Mouse (Mus musculus): ENCODE results near the gene Tmprss12. TPM values are rescaled to one million over a fixed set of nuclear protein-coding genes. Genes with fewer than 3 reads are reported as not detected.
"Not testable (repeated sequence)": the region's sequence is repeated elsewhere in the genome, so short reads cannot be mapped to it uniquely, and the experiment has no call there.

Tmprss12 gene
- total RNA-seq, 2 experiments from 2014 or later = not detected

- DNase-seq (ENCODE audit: low spot score in 2 of 2) = peak; percentile 21 to 33
Measured at GRCm38 (mm10) chr15:100321134-100321533, 40.5 kb downstream of the Tmprss12 start.

GRCm38 (mm10) chr15:100324021-100324591 lies 43.5 kb downstream of the Tmprss12 start:
- no peak for DNase-seq (ENCODE audit: low spot score in 2 of 2)

GRCm38 (mm10) chr15:100325235-100325634 lies 44.6 kb downstream of the Tmprss12 start:
- DNase-seq (ENCODE audit: low spot score in 2 of 2) = no peak

GRCm38 (mm10) chr15:100328089-100328488 lies 47.5 kb downstream of the Tmprss12 start:
- not testable (repeated sequence) for DNase-seq (ENCODE audit: low spot score in 2 of 2)

- not testable (repeated sequence) for DNase-seq (ENCODE audit: low spot score in 2 of 2)
Measured at GRCm38 (mm10) chr15:100329336-100329735, 48.7 kb downstream of the Tmprss12 start.

GRCm38 (mm10) chr15:100330739-100331138 lies 50.1 kb downstream of the Tmprss12 start:
- no peak for DNase-seq (ENCODE audit: low spot score in 2 of 2)

GRCm38 (mm10) chr15:100332077-100332961 lies 51.7 kb downstream of the Tmprss12 start:
- DNase-seq (ENCODE audit: low spot score in 2 of 2) = not testable (repeated sequence)

GRCm38 (mm10) chr15:100334629-100335028 lies 54.0 kb downstream of the Tmprss12 start, which contains the start of gene Mettl7a3:
Gene Mettl7a3 (plus strand): TSS chr15:100334929.
- DNase-seq (ENCODE audit: low spot score in 2 of 2) = no peak

GRCm38 (mm10) chr15:100337328-100337727 lies 56.7 kb downstream of the Tmprss12 start:
- not testable (repeated sequence) for DNase-seq (ENCODE audit: low spot score in 2 of 2)

- DNase-seq (ENCODE audit: low spot score in 2 of 2) = peak; percentile 49 to 52
Measured at GRCm38 (mm10) chr15:100337847-100338246, 57.2 kb downstream of the Tmprss12 start.

- not testable (repeated sequence) for DNase-seq (ENCODE audit: low spot score in 2 of 2)
Measured at GRCm38 (mm10) chr15:100341314-100341980, 60.8 kb downstream of the Tmprss12 start.

Other genes starting within 250 kb of the Tmprss12 start
- 10 to 100 TPM; 13.2 to 13.3 TPM for gene Dip2b, start 242.2 kb upstream of the Tmprss12 start, total RNA-seq (2021)
- gene Atf1, start 53.0 kb upstream of the Tmprss12 start, total RNA-seq (2021) = 10 to 100 TPM; 59.2 to 62.5 TPM
- 100 to 1,000 TPM; 124 to 127 TPM for gene Mettl7a1, start 23.3 kb downstream of the Tmprss12 start, total RNA-seq (2021)
- gene Mettl7a3, start 54.1 kb downstream of the Tmprss12 start, total RNA-seq (2021) = under 1 TPM; 0.27 to 0.42 TPM
- under 1 TPM in 1 of 2 experiments, not detected in 1; 0.20 TPM for gene Methig1, start 72.3 kb downstream of the Tmprss12 start, total RNA-seq (2021)
- 1 to 10 TPM; 3.2 to 3.4 TPM for gene Mettl7a2, start 72.4 kb downstream of the Tmprss12 start, total RNA-seq (2021)
- not detected for gene Higd1c, start 83.7 kb downstream of the Tmprss12 start, total RNA-seq (2021)
- gene Gm5475, start 141.3 kb downstream of the Tmprss12 start, total RNA-seq (2021) = not detected
- gene Slc11a2, start 144.2 kb downstream of the Tmprss12 start, total RNA-seq (2021) = 100 to 1,000 TPM; 110 to 132 TPM
- gene Letmd1, start 188.2 kb downstream of the Tmprss12 start, total RNA-seq (2021) = 100 to 1,000 TPM; 147 to 279 TPM
- gene Csrnp2, start 214.7 kb downstream of the Tmprss12 start, total RNA-seq (2021) = 1 to 10 TPM; 5.3 to 5.5 TPM